ENCODE assay signal across 18 mouse cellular contexts in the genomic region with DNA sequence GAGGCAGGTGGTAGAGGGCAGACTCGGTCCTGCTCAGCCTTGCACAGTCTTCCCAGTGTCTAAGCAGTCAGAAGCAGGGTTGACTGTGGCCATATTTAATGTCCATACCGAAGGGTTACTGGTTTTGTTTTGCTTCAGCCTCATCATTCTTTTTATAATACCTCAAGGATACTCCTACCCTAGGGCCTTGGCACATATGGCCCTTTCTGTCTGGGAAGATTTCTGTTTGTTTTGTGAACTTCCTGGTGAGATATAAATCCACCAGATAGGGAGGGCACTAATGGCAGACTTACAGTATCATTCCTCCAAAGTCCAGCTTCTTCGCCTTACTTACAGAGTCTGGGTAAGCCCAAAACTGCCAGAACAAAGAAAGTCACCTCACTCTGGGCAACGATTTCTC. TPM values are rescaled to one million over a fixed set of nuclear protein-coding genes. Genes with fewer than 3 reads are reported as not detected.
A peak's percentile ranks its signal among the peaks of the same experiment; 100 is the strongest.
DNase-seq lines count a peak whose midpoint lies in the region; ATAC-seq and TF ChIP-seq lines count a peak whose summit lies in the region.
"Had no signal": no experiment of that assay in that cellular context is flagged by ENCODE, and none has a peak within 500 bp of the region (broad histone marks: within the 10 kb centered on the region; RNA-seq: fewer than 3 reads in every experiment).

No protein-coding gene starts in this region.

- peaks cover 13 to 22% of the 10 kb centered on the region in 2 experiments for H3K4me1 ChIP-seq in heart, embryonic 14.5 days (ENCODE audit: control insufficient read depth in 2 of 2, insufficient read depth in 2 of 2, low read length in 2 of 2)
- peaks cover 19% of the 10 kb centered on the region for H3K4me1 ChIP-seq in heart, adult 2 months (ENCODE audit: control insufficient read depth, insufficient read depth, low read length)
- H3K4me1 ChIP-seq in kidney, postnatal 0 days (replicated peaks; ENCODE audit: insufficient read depth, low read length), result peaks cover 14% of the 10 kb centered on the region
- peaks cover 5% of the 10 kb centered on the region; the same call in 1 of the 2 replicates for H3K4me1 ChIP-seq in brown adipose tissue, adult 24 weeks (ENCODE audit: control insufficient read depth, insufficient read depth, insufficient read length, low read length)
- H3K4me1 ChIP-seq in intestine, embryonic 15.5 days (replicated peaks), result peaks cover 12% of the 10 kb centered on the region

- no peak for ATAC-seq in heart, embryonic 14.5 days (ENCODE audit: insufficient number of reproducible peaks, insufficient read depth, low FRiP score, low read depth)
- ATAC-seq in kidney, postnatal 0 days (replicated peaks; ENCODE audit: low FRiP score, low read depth), result no peak
- ATAC-seq in intestine, embryonic 15.5 days, result peak; percentile 67
- ATAC-seq: hindbrain, embryonic 16.5 days; midbrain, embryonic 13.5 days had no signal

- H3K9ac ChIP-seq in heart, embryonic 14.5 days (ENCODE audit: low read length), result no peak overlapping the region
- no peak overlapping the region for H3K9ac ChIP-seq in heart, adult 2 months (ENCODE audit: low read depth, low read length)
- no peak overlapping the region for H3K9ac ChIP-seq in kidney, postnatal 0 days (ENCODE audit: low read depth, low read length)
- H3K9ac ChIP-seq in intestine, embryonic 15.5 days, result no peak overlapping the region
- H3K9ac ChIP-seq: midbrain, embryonic 13.5 days; neural tube, embryonic 15.5 days had no signal

- H3K27ac ChIP-seq in heart, embryonic 14.5 days (replicated peaks in 1 of 2; ENCODE audit: control insufficient read depth in 1 of 2, insufficient read depth in 1 of 2, low read depth in 2 of 2, low read length in 2 of 2), result peak overlapping the region; percentile 36 to 68; a peak in 3 of 4 replicates
- no peak overlapping the region for H3K27ac ChIP-seq in heart, adult 2 months
- 0 out of 2 replicates have a peak overlapping the region, but pooled peaks have one; percentile 54 for H3K27ac ChIP-seq in kidney, postnatal 0 days
- H3K27ac ChIP-seq in brown adipose tissue, adult 24 weeks (replicated peaks; ENCODE audit: low read depth, low read length), result peak overlapping the region; percentile 19; the same call in 1 of the 2 replicates
- H3K27ac ChIP-seq in intestine, embryonic 15.5 days, result peak overlapping the region; percentile 81
- H3K27ac ChIP-seq: left cerebral cortex, adult 2 months; midbrain, embryonic 13.5 days; neural tube, embryonic 15.5 days had no signal

- no peaks in the 10 kb centered on the region for H3K9me3 ChIP-seq in heart, embryonic 14.5 days (ENCODE audit: control insufficient read depth, low read length)
- no peaks in the 10 kb centered on the region for H3K9me3 ChIP-seq in kidney, postnatal 0 days (replicated peaks; ENCODE audit: low read length)
- H3K9me3 ChIP-seq in intestine, embryonic 15.5 days, result no peaks in the 10 kb centered on the region
- H3K9me3 ChIP-seq: midbrain, embryonic 13.5 days; neural tube, embryonic 15.5 days had no signal

- no peaks in the 10 kb centered on the region for H3K79me2 ChIP-seq in heart, adult 2 months (replicated peaks; ENCODE audit: control insufficient read depth, insufficient read depth, low read length)

- TF ChIP-seq CTCF in heart, adult 2 months (IDR thresholded peaks at IDR 0.05), result no peak
- no peak for TF ChIP-seq CTCF in kidney, postnatal 0 days (IDR thresholded peaks at IDR 0.05; ENCODE audit: low read depth)

- WGBS in heart, embryonic 14.5 days, result 87% methylated on average over 4 of the region's 4 CpGs
- 72% methylated on average over 4 of the region's 4 CpGs for WGBS in heart, adult 2 months
- 74% methylated on average over 4 of the region's 4 CpGs for WGBS in kidney, postnatal 0 days
- WGBS in intestine, embryonic 15.5 days, result 73% methylated on average over 4 of the region's 4 CpGs

- no peak for TF ChIP-seq POLR2A in heart, adult 2 months (IDR thresholded peaks at IDR 0.05; ENCODE audit: insufficient read depth, low read depth, low read length)

- H3K4me2 ChIP-seq in heart, embryonic 14.5 days (ENCODE audit: low read length), result no peak overlapping the region
- 0 out of 2 replicates have a peak overlapping the region, but pooled peaks have one; percentile 0 for H3K4me2 ChIP-seq in kidney, postnatal 0 days (ENCODE audit: low read length)
- H3K4me2 ChIP-seq in intestine, embryonic 15.5 days (replicated peaks), result peak overlapping the region; percentile 36
- H3K4me2 ChIP-seq: midbrain, embryonic 13.5 days; neural tube, embryonic 15.5 days had no signal

- H3K36me3 ChIP-seq in heart, embryonic 14.5 days (ENCODE audit: control insufficient read depth, insufficient read depth, low read length), result peaks cover 62% of the 10 kb centered on the region
- H3K36me3 ChIP-seq in heart, adult 2 months (ENCODE audit: control insufficient read depth, insufficient read depth, low read length), result peaks cover 2% of the 10 kb centered on the region
- peaks cover 11% of the 10 kb centered on the region; the same call in 1 of the 2 replicates for H3K36me3 ChIP-seq in kidney, postnatal 0 days (ENCODE audit: insufficient read depth, low read length)
- H3K36me3 ChIP-seq in intestine, embryonic 15.5 days, result 0 out of 2 replicates have a peak, but pooled peaks cover 3% of the 10 kb centered on the region

- intact Hi-C loops in heart, adult 2 months (cut with DNase I), result loop anchor here (5.0 kb wide), 1 partner anchor 35 kb away; no protein-coding TSS in a partner anchor

- no peak for TF ChIP-seq EP300 in heart, adult 2 months (IDR thresholded peaks at IDR 0.05; ENCODE audit: insufficient read depth, low read depth, low read length)

- no peak for DNase-seq in heart, adult 2 months
- no peak for DNase-seq in kidney, postnatal 0 days (ENCODE audit: low spot score)
- DNase-seq in kidney, postnatal 14 days, result no peak
- no peak for DNase-seq in right cerebral cortex, postnatal 10 days (ENCODE audit: low spot score in 2 of 2)
- DNase-seq: B cell, adult 2 months; cerebellum, adult 18-20 months; cerebellum, postnatal 36 days; kidney, postnatal 25 days had no signal

- no peak overlapping the region for H3K4me3 ChIP-seq in heart, embryonic 14.5 days (ENCODE audit: control insufficient read depth in 1 of 2, insufficient read depth in 1 of 2, low read depth in 1 of 2, low read length in 2 of 2)
- no peak overlapping the region for H3K4me3 ChIP-seq in heart, adult 2 months
- no peak overlapping the region for H3K4me3 ChIP-seq in kidney, postnatal 0 days (replicated peaks; ENCODE audit: low read depth, low read length)
- no peak overlapping the region for H3K4me3 ChIP-seq in brown adipose tissue, adult 24 weeks (ENCODE audit: insufficient read depth, low read depth, low read length)
- H3K4me3 ChIP-seq in intestine, embryonic 15.5 days (replicated peaks), result 0 out of 2 replicates have a peak overlapping the region, but pooled peaks have one; percentile 9
- H3K4me3 ChIP-seq: left cerebral cortex, adult 2 months; midbrain, embryonic 13.5 days; myocyte; neural tube, embryonic 15.5 days had no signal

- H3K27me3 ChIP-seq in heart, embryonic 14.5 days (ENCODE audit: control insufficient read depth, insufficient read depth, low read length), result no peaks in the 10 kb centered on the region
- H3K27me3 ChIP-seq in heart, adult 2 months (ENCODE audit: control insufficient read depth, insufficient read depth, low read length), result no peaks in the 10 kb centered on the region
- no peaks in the 10 kb centered on the region for H3K27me3 ChIP-seq in kidney, postnatal 0 days (ENCODE audit: insufficient read depth, low read length)
- no peaks in the 10 kb centered on the region for H3K27me3 ChIP-seq in intestine, embryonic 15.5 days (replicated peaks)
- H3K27me3 ChIP-seq: midbrain, embryonic 13.5 days; neural tube, embryonic 15.5 days had no signal

RNA-seq across cellular contexts. Expression of gene Btbd16, which starts 46.3 kb away (rescaled TPM):
- polyA plus RNA-seq in heart, embryonic 14.5 days (2014; fragmentation: Nextera tagmentation; extraction: Ambion mirVana), result not detected in 2 replicates
- not detected for total RNA-seq in heart, adult 2 months (2021)
- polyA plus RNA-seq in heart, adult 2 months (2012; rRNA removed), result 0.18 and 0.20 TPM in 2 replicates
- polyA plus RNA-seq in kidney, postnatal 0 days (2015; fragmentation: Nextera tagmentation; extraction: Ambion mirVana), result not detected in 2 replicates
- not detected in 2 replicates for polyA plus RNA-seq in brown adipose tissue, adult 24 weeks (2012; ENCODE audit: insufficient read depth, insufficient read length, missing spikeins)
- 0.05 and 0.06 TPM in 2 replicates for polyA plus RNA-seq in intestine, embryonic 15.5 days (2015; fragmentation: Nextera tagmentation; extraction: Ambion mirVana)
- polyA plus RNA-seq: brain, embryonic 14.5 days; hindbrain, embryonic 16.5 days; limb, embryonic 11.5 days; midbrain, embryonic 13.5 days; myocyte; neural tube, embryonic 15.5 days had no signal
